Mouse (Mus musculus) mouse trophoblast stem cell (cell line): ENCODE measurements around the gene Asb8.

Source experiments
- in situ Hi-C, 2 experiments: fragments of 300-500 bp; cut with MseI, MboI; formaldehyde crosslinking; loops; 2 replicates in 1 of 2; 3 replicates in 1 of 2; pipeline ENCODE4 v1.15.1; 2025

Asb8 gene

GRCm38 (mm10) chr15:98165525-98165924 is at the start of gene Asb8:
Asb8 (minus strand) TSS chr15:98165625.
- in situ Hi-C loops, result no loop called here

GRCm38 (mm10) chr15:98214130-98214529 is 48.7 kb upstream of the Asb8 start:
- in situ Hi-C loops, result no loop called here

- in situ Hi-C loops, result no loop called here
Observed at GRCm38 (mm10) chr15:98213336-98213870, 48.0 kb upstream of the Asb8 start.

GRCm38 (mm10) chr15:98209676-98210075 is 44.3 kb upstream of the Asb8 start:
- in situ Hi-C loops, result no loop called here

- in situ Hi-C loops, result no loop called here
Observed at GRCm38 (mm10) chr15:98195442-98195841, 30.0 kb upstream of the Asb8 start, which contains the start of gene Olfr288. Olfr288 (minus strand) TSS chr15:98195542.

- in situ Hi-C loops, result loop anchor here (5.0 to 10.0 kb wide), 2 partner anchors 208 to 210 kb away; no protein-coding TSS in a partner anchor
Observed at GRCm38 (mm10) chr15:98184456-98184855, 19.0 kb upstream of the Asb8 start.

GRCm38 (mm10) chr15:98181856-98182570 is 16.6 kb upstream of the Asb8 start:
- in situ Hi-C loops, result loop anchor here (5.0 to 10.0 kb wide), 2 partner anchors 210 to 213 kb away; no protein-coding TSS in a partner anchor

GRCm38 (mm10) chr15:98181132-98181711 is 15.8 kb upstream of the Asb8 start:
- in situ Hi-C loops, result loop anchor here (5.0 to 10.0 kb wide), 2 partner anchors 211 to 214 kb away; no protein-coding TSS in a partner anchor

- in situ Hi-C loops, result loop anchor here (5.0 to 10.0 kb wide), 2 partner anchors 212 to 214 kb away; no protein-coding TSS in a partner anchor
Observed at GRCm38 (mm10) chr15:98180567-98181131, 15.2 kb upstream of the Asb8 start.

GRCm38 (mm10) chr15:98177320-98177719 is 11.9 kb upstream of the Asb8 start:
- in situ Hi-C loops, result no loop called here

- in situ Hi-C loops, result loop anchor here in 1 of 2 experiments (5.0 kb wide), 1 partner anchor 87 kb away; no protein-coding TSS in a partner anchor
Observed at GRCm38 (mm10) chr15:98173821-98174220, 8.4 kb upstream of the Asb8 start.

- in situ Hi-C loops, result loop anchor here in 1 of 2 experiments (5.0 kb wide), 1 partner anchor 85 kb away; no protein-coding TSS in a partner anchor
Observed at GRCm38 (mm10) chr15:98172113-98172512, 6.7 kb upstream of the Asb8 start.

- in situ Hi-C loops, result loop anchor here in 1 of 2 experiments (5.0 kb wide), 1 partner anchor 84 kb away; no protein-coding TSS in a partner anchor
Observed at GRCm38 (mm10) chr15:98170917-98171316, 5.5 kb upstream of the Asb8 start.

GRCm38 (mm10) chr15:98170365-98170764 is 4.9 kb upstream of the Asb8 start:
- in situ Hi-C loops, result loop anchor here in 1 of 2 experiments (5.0 kb wide), 1 partner anchor 83 kb away; no protein-coding TSS in a partner anchor

- in situ Hi-C loops, result no loop called here
Observed at GRCm38 (mm10) chr15:98168622-98169004, 3.2 kb upstream of the Asb8 start.

- in situ Hi-C loops, result no loop called here
Observed at GRCm38 (mm10) chr15:98167645-98168621, 2.5 kb upstream of the Asb8 start.

GRCm38 (mm10) chr15:98166963-98167644 is 1.7 kb upstream of the Asb8 start, which contains the start of gene Ccdc184:
Ccdc184 (plus strand) TSS chr15:98167158.
- in situ Hi-C loops, result no loop called here

GRCm38 (mm10) chr15:98162561-98162960 is 2.9 kb downstream of the Asb8 start:
- in situ Hi-C loops, result no loop called here

GRCm38 (mm10) chr15:98161026-98161805 is 4.2 kb downstream of the Asb8 start:
- in situ Hi-C loops, result no loop called here
